Mouse (Mus musculus) thymus, postnatal 25 days (tissue): ENCODE data around the gene St3gal2.
"Not testable (repeated sequence)": the region's sequence is repeated elsewhere in the genome, so short reads cannot be mapped to it uniquely, and the experiment has no call there.

Experiments
- DNase-seq: peaks from one replicate; pipeline ENCODE4 v3.0.0; 2022

St3gal2 gene

GRCm38 (mm10) chr8:110997547-110998531 is 78.1 kb downstream of the St3gal2 start, which contains the start of gene Ddx19a:
Gene Ddx19a, minus strand, starts transcription at chr8:110997800.
- DNase-seq, result peak; percentile 86

DNA sequence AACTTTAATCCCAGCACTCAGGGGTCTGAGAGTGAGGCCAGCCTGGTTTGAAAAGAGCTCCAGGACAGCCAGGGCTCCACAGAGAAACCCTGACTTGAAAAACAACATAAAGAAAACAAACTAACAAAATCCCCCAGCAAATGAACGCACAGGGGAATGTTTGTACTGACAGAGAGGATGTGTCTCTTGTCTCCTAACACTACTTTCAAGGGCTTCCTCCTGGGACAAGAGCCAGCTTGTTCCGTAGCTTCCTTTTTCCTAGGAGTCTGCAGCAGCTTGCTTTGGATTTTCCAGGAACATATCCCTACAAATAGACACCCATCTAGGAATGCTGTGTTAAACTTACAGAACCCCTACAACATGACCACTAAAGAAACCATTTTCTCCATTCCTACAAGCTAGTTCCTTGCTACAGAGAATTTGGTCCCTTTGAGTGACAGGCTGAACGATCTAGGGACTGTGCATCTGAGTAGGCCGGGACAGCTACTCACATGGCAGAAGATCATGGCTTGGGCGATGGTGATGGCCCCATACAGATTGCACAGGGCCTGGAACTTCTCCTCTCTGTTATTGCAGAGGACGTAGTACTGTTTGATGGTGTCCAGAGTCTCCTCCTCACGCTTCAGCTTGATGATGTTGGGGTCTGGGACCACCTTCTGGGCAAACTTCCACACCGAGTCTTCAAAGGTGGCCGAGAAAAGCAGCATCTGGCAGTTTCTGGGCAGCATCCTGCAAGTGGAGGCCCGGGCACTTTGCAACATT is 90.7 kb downstream of the St3gal2 start:
- DNase-seq, result not testable (repeated sequence)
